Mouse (Mus musculus) myocyte (in vitro differentiated cells): Measurements from ENCODE around the gene Kiss1.

Experiments
- MYOD1 ChIP-seq, 3 experiments: IDR thresholded peaks; one replicate each; pipeline ENCODE4 v1.6.1; 2011; ENCODE audit warnings: control low read depth in 2 of 3, low read depth in 2 of 3, mild to moderate bottlenecking in 2 of 3, moderate library complexity in 1 of 3; ENCODE audit not compliant: insufficient read length in 2 of 3, control insufficient read depth in 1 of 3
- MYOG ChIP-seq, 3 experiments: IDR thresholded peaks; one replicate each; pipeline ENCODE4 v1.6.1; 2011; ENCODE audit warnings: control low read depth in 2 of 3, low read depth in 2 of 3, mild to moderate bottlenecking in 2 of 3; ENCODE audit not compliant: insufficient read length in 2 of 3, control insufficient read depth in 1 of 3, insufficient read depth in 1 of 3
- POLR2A ChIP-seq: IDR thresholded peaks from one replicate; pipeline ENCODE4 v1.6.1; 2011; ENCODE audit warnings: low read depth, mild to moderate bottlenecking, control low read depth, moderate library complexity; ENCODE audit not compliant: insufficient read length
- POLR2AphosphoS2 ChIP-seq: IDR thresholded peaks from one replicate; pipeline ENCODE4 v1.6.1; 2011; ENCODE audit warnings: low read depth, control low read depth; ENCODE audit not compliant: insufficient read length
- USF1 ChIP-seq: IDR thresholded peaks from one replicate; pipeline ENCODE4 v1.6.1; 2011; ENCODE audit warnings: low read depth, mild to moderate bottlenecking, control low read depth, moderate library complexity

- TF ChIP-seq USF1 (no peak), POLR2AphosphoS2 (no peak), POLR2A (no peak), MYOG (IDR thresholded peaks at IDR 0.05; ENCODE audit: control insufficient read depth in 1 of 3, insufficient read depth in 1 of 3, insufficient read length in 2 of 3, low read depth in 2 of 3) (no peak), MYOD1 (IDR thresholded peaks at IDR 0.05; ENCODE audit: control insufficient read depth in 1 of 3, insufficient read length in 2 of 3, low read depth in 2 of 3) (no peak)
Measured at GRCm38 (mm10) chr1:133361006-133361405, 39.3 kb downstream of the Kiss1 start.
